Mouse (Mus musculus): Measurements from ENCODE around the gene Pdc. TPM values are rescaled to one million over a fixed set of nuclear protein-coding genes. Genes with fewer than 3 reads are reported as not detected.

Pdc gene
- not detected for polyA plus RNA-seq (2017; shearing (Covaris generic))

GRCm38 (mm10) chr1:150319205-150319604, at the start of gene Pdc:
Pdc (plus strand) TSS chr1:150319417.

Other genes with a start within 250 kb of the Pdc start
- 0.45 TPM for gene Ptgs2, start 219.4 kb upstream of the Pdc start, polyA plus RNA-seq (2017; shearing (Covaris generic))
- gene Tpr, start 73.4 kb downstream of the Pdc start, polyA plus RNA-seq (2017; shearing (Covaris generic)) = 203 TPM
- gene Odr4, start 73.7 kb downstream of the Pdc start, polyA plus RNA-seq (2017; shearing (Covaris generic)) = 19.4 TPM
- gene Prg4, start 146.7 kb downstream of the Pdc start, polyA plus RNA-seq (2017; shearing (Covaris generic)) = 0.48 TPM

Data from effector memory CD4-positive, alpha-beta T cell, adult 7 months (primary cell).